Mouse (Mus musculus) myocyte (in vitro differentiated cells): ENCODE data around the gene Ranbp17. TPM values are rescaled to one million over a fixed set of nuclear protein-coding genes. Genes with fewer than 3 reads are reported as not detected.
"Not testable (repeated sequence)": the region's sequence is repeated elsewhere in the genome, so short reads cannot be mapped to it uniquely, and the experiment has no call there.

Source experiments
- H3K27me3 ChIP-seq: one replicate; pipeline ENCODE4 v1.6.1; 2011; ENCODE audit not compliant: control insufficient read depth, insufficient read depth, insufficient read length
- H3K36me3 ChIP-seq: one replicate; pipeline ENCODE4 v1.6.1; 2011; ENCODE audit not compliant: control insufficient read depth, insufficient read depth
- H3K4me2 ChIP-seq: one replicate; pipeline ENCODE4 v1.6.1; 2011; ENCODE audit warnings: low read depth, control low read depth
- H3K4me3 ChIP-seq: one replicate; pipeline ENCODE4 v1.5.1; 2011; ENCODE audit warnings: mild to moderate bottlenecking, control low read depth, moderate library complexity
- H3K79me2 ChIP-seq: one replicate; pipeline ENCODE4 v1.6.1; 2011; ENCODE audit not compliant: control insufficient read depth, insufficient read depth
- H3ac ChIP-seq: one replicate; pipeline ENCODE4 v1.6.1; 2011; ENCODE audit not compliant: control insufficient read depth, insufficient read length
- CEBPB ChIP-seq: IDR thresholded peaks from 2 replicates; pipeline ENCODE4 v1.6.1; 2011; ENCODE audit warnings: mild to moderate bottlenecking, moderate library complexity; ENCODE audit not compliant: poor library complexity, insufficient read depth, severe bottlenecking
- E2F4 ChIP-seq: IDR thresholded peaks from one replicate; pipeline ENCODE4 v1.6.1; 2011; ENCODE audit warnings: mild to moderate bottlenecking, control low read depth, moderate library complexity; ENCODE audit not compliant: insufficient read depth
- MAX ChIP-seq: IDR thresholded peaks from one replicate; pipeline ENCODE4 v1.6.1; 2011; ENCODE audit warnings: low read depth, mild to moderate bottlenecking, control low read depth
- MYOD1 ChIP-seq, 3 experiments: IDR thresholded peaks; one replicate each; pipeline ENCODE4 v1.6.1; 2011; ENCODE audit warnings: control low read depth in 2 of 3, low read depth in 2 of 3, mild to moderate bottlenecking in 2 of 3, moderate library complexity in 1 of 3; ENCODE audit not compliant: insufficient read length in 2 of 3, control insufficient read depth in 1 of 3
- MYOG ChIP-seq, 3 experiments: IDR thresholded peaks; one replicate each; pipeline ENCODE4 v1.6.1; 2011; ENCODE audit warnings: control low read depth in 2 of 3, low read depth in 2 of 3, mild to moderate bottlenecking in 2 of 3; ENCODE audit not compliant: insufficient read length in 2 of 3, control insufficient read depth in 1 of 3, insufficient read depth in 1 of 3
- POLR2A ChIP-seq: IDR thresholded peaks from one replicate; pipeline ENCODE4 v1.6.1; 2011; ENCODE audit warnings: low read depth, mild to moderate bottlenecking, control low read depth, moderate library complexity; ENCODE audit not compliant: insufficient read length
- POLR2AphosphoS2 ChIP-seq: IDR thresholded peaks from one replicate; pipeline ENCODE4 v1.6.1; 2011; ENCODE audit warnings: low read depth, control low read depth; ENCODE audit not compliant: insufficient read length
- REST ChIP-seq: IDR thresholded peaks from one replicate; pipeline ENCODE4 v1.6.1; 2011; ENCODE audit warnings: mild to moderate bottlenecking, control low read depth, moderate library complexity; ENCODE audit not compliant: insufficient read depth, insufficient read length
- SRF ChIP-seq: IDR thresholded peaks from one replicate; pipeline ENCODE4 v1.6.1; 2011; ENCODE audit warnings: low read depth; ENCODE audit not compliant: control insufficient read depth, insufficient read length
- TCF12 ChIP-seq: IDR thresholded peaks from one replicate; pipeline ENCODE4 v1.6.1; 2011; ENCODE audit warnings: mild to moderate bottlenecking, control low read depth; ENCODE audit not compliant: poor library complexity, insufficient read depth, severe bottlenecking
- TCF3 ChIP-seq: IDR thresholded peaks from one replicate; pipeline ENCODE4 v1.6.1; 2011; ENCODE audit warnings: low read depth, control low read depth; ENCODE audit not compliant: insufficient read length
- USF1 ChIP-seq: IDR thresholded peaks from one replicate; pipeline ENCODE4 v1.6.1; 2011; ENCODE audit warnings: low read depth, mild to moderate bottlenecking, control low read depth, moderate library complexity
- polyA plus RNA-seq: library from polyadenylated mRNA; unstranded; fragments of >200 nt; fragmentation: generic; extraction: Trizol; gene quantifications from one replicate; pipeline ENCODE4 v1.2.1, GENCODE M21; 2012; ENCODE audit warnings: missing spikeins

Gene Ranbp17
- polyA plus RNA-seq, 1 experiment, result not detected

GRCm38 (mm10) chr11:33433813-33434212 is 79.7 kb downstream of the Ranbp17 start:
- Histone ChIP-seq H3K4me2 (no peak overlapping the region), H3K4me3 (no peak overlapping the region), H3K27me3 (no peaks in the 10 kb centered on the region), H3K36me3 (no peaks in the 10 kb centered on the region), H3ac (no peak overlapping the region), H3K79me2 (no peaks in the 10 kb centered on the region)
- TF ChIP-seq TCF12, result no peak
- no peak for TF ChIP-seq REST
- no peak for TF ChIP-seq SRF
- TF ChIP-seq MYOD1 (IDR thresholded peaks at IDR 0.05; ENCODE audit: control insufficient read depth in 1 of 3, insufficient read length in 2 of 3, low read depth in 2 of 3), result no peak
- no peak for TF ChIP-seq MAX
- no peak for TF ChIP-seq TCF3
- TF ChIP-seq E2F4, result no peak
- TF ChIP-seq CEBPB, result no peak
- TF ChIP-seq POLR2AphosphoS2, result no peak
- no peak for TF ChIP-seq USF1
- no peak for TF ChIP-seq POLR2A
- TF ChIP-seq MYOG (IDR thresholded peaks at IDR 0.05; ENCODE audit: control insufficient read depth in 1 of 3, insufficient read depth in 1 of 3, insufficient read length in 2 of 3, low read depth in 2 of 3), result no peak

GRCm38 (mm10) chr11:33428238-33428637 is 85.3 kb downstream of the Ranbp17 start:
- not testable (repeated sequence) for H3K36me3 ChIP-seq, H3ac ChIP-seq, H3K79me2 ChIP-seq, H3K27me3 ChIP-seq, H3K4me3 ChIP-seq, H3K4me2 ChIP-seq

GRCm38 (mm10) chr11:33427789-33428188 is 85.8 kb downstream of the Ranbp17 start:
- not testable (repeated sequence) for H3K36me3 ChIP-seq, H3K79me2 ChIP-seq, H3K27me3 ChIP-seq, H3ac ChIP-seq, H3K4me3 ChIP-seq, H3K4me2 ChIP-seq

- Histone ChIP-seq H3K27me3 (no peaks in the 10 kb centered on the region), H3K4me2 (no peak overlapping the region), H3K79me2 (no peaks in the 10 kb centered on the region), H3ac (no peak overlapping the region), H3K36me3 (no peaks in the 10 kb centered on the region), H3K4me3 (no peak overlapping the region)
- TF ChIP-seq MAX, result no peak
- TF ChIP-seq USF1, result no peak
- TF ChIP-seq TCF3, result no peak
- no peak for TF ChIP-seq CEBPB
These were observed 91.3 kb downstream of the Ranbp17 start for GRCm38 (mm10) chr11:33422226-33422625.

GRCm38 (mm10) chr11:33404651-33405050 is 108.9 kb downstream of the Ranbp17 start:
- Histone ChIP-seq H3ac (no peak overlapping the region), H3K27me3 (no peaks in the 10 kb centered on the region), H3K79me2 (no peaks in the 10 kb centered on the region), H3K4me2 (no peak overlapping the region), H3K4me3 (no peak overlapping the region), H3K36me3 (no peaks in the 10 kb centered on the region)
- TF ChIP-seq E2F4 (no peak), REST (no peak), POLR2A (no peak), USF1 (no peak), MYOD1 (IDR thresholded peaks at IDR 0.05; ENCODE audit: control insufficient read depth in 1 of 3, insufficient read length in 2 of 3, low read depth in 2 of 3) (no peak), POLR2AphosphoS2 (no peak), CEBPB (no peak), TCF3 (no peak), MYOG (IDR thresholded peaks at IDR 0.05; ENCODE audit: control insufficient read depth in 1 of 3, insufficient read depth in 1 of 3, insufficient read length in 2 of 3, low read depth in 2 of 3) (no peak), SRF (no peak), TCF12 (no peak), MAX (no peak)

- Histone ChIP-seq H3ac (no peak overlapping the region), H3K27me3 (no peaks in the 10 kb centered on the region), H3K4me2 (no peak overlapping the region), H3K36me3 (no peaks in the 10 kb centered on the region), H3K4me3 (no peak overlapping the region), H3K79me2 (no peaks in the 10 kb centered on the region)
- no peak for TF ChIP-seq MYOD1 (IDR thresholded peaks at IDR 0.05; ENCODE audit: control insufficient read depth in 1 of 3, insufficient read length in 2 of 3, low read depth in 2 of 3)
- TF ChIP-seq MYOG (IDR thresholded peaks at IDR 0.05; ENCODE audit: control insufficient read depth in 1 of 3, insufficient read depth in 1 of 3, insufficient read length in 2 of 3, low read depth in 2 of 3), result no peak
- TF ChIP-seq MAX, result no peak
- TF ChIP-seq SRF, result no peak
These were observed 114.2 kb downstream of the Ranbp17 start for GRCm38 (mm10) chr11:33399346-33399745.
